Mouse (Mus musculus) embryonic fibroblast, embryonic 13.5 days (primary cell): Measurements from ENCODE around the gene Nudt13.

Source experiments
- CTCF ChIP-seq: IDR thresholded peaks from 2 replicates; pipeline ENCODE4 v1.5.1; 2011; ENCODE audit warnings: mild to moderate bottlenecking, control low read depth, low read length, moderate library complexity, borderline replicate concordance; ENCODE audit not compliant: insufficient read depth
- POLR2A ChIP-seq: IDR thresholded peaks from 2 replicates; pipeline ENCODE4 v1.6.1; 2011; ENCODE audit warnings: low read depth, mild to moderate bottlenecking, control low read depth, low read length, moderate library complexity

DNA sequence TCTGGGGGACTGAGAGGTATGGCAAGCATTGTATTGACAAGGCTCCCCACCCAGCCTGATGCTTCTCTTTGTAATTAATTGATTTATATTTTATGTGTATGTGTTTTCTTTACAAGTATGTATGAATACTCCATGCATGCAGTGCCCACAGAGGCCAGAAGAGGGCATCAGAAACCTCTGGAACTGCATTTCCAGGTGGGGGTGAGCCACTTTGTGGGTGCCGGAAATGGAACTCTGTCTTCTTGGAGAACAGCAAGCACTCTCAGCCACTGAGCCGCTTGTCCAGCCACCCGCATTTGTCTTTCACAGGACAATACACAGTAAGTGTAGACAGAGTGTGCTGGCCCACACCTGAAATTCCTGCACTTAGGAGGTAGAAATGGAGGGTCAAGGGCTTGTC lies 24.9 kb downstream of the Nudt13 start:
- TF ChIP-seq CTCF (no peak), POLR2A (no peak)
